Mouse (Mus musculus): ENCODE measurements around the gene Kng1.

DNA sequence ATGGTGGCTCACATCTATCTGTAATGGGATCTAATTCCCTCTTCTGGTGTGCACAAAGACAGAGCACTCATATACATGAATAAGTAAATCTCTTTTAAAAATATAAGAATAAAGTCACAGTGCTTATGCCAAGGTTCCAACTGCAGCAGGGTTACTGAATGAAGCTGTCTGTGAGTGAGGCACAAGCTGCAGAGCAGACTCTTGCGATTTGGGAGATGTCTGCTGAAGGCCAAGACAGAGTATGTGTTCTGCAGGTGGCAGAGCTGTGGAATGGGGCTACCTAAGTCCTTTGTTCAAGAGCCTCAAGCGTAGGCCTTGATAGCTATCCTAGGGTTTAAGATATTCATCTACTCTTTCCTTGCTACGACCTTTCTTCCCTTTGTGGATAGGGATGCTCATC lies 64.8 kb downstream of the Kng1 start:
- TF ChIP-seq GATA1 (IDR thresholded peaks at IDR 0.05; ENCODE audit: borderline replicate concordance, low read length) (no peak), FLI1 (IDR thresholded peaks at IDR 0.05; ENCODE audit: low read length) (no peak)
